Mouse (Mus musculus): ENCODE measurements around the gene D630045J12Rik.

D630045J12Rik gene

DNA sequence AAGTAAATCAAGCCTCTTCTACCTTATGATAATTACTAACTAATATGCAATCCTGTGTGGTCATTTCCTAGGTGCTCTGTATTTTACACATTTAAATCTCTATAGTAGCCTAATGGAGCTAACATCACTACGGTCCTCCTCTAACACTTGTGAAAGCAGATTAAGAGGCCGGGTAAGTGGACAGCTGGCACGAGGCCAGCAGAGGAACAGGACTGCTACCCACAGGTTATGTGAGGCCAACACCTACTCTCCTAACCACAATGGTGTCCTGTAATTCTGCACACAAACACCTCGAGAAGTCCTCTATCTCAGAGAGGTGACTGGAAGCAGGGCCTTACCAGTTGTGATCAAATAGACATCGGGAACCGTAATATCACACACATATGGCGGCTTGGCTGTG lies 59.8 kb downstream of the D630045J12Rik start:
- DNase-seq (ENCODE audit: low spot score in 2 of 2): no peak

GRCm38 (mm10) chr6:38192952-38193351 lies 60.9 kb downstream of the D630045J12Rik start:
- DNase-seq (ENCODE audit: low spot score in 2 of 2): no peak

GRCm38 (mm10) chr6:38186312-38186950 lies 67.4 kb downstream of the D630045J12Rik start:
- DNase-seq (ENCODE audit: low spot score in 2 of 2): no peak

- DNase-seq (ENCODE audit: low spot score in 2 of 2): no peak
Observed at GRCm38 (mm10) chr6:38184791-38185190, 69.0 kb downstream of the D630045J12Rik start.

GRCm38 (mm10) chr6:38181756-38182318 lies 72.0 kb downstream of the D630045J12Rik start:
- DNase-seq (ENCODE audit: low spot score in 2 of 2): no peak

DNA sequence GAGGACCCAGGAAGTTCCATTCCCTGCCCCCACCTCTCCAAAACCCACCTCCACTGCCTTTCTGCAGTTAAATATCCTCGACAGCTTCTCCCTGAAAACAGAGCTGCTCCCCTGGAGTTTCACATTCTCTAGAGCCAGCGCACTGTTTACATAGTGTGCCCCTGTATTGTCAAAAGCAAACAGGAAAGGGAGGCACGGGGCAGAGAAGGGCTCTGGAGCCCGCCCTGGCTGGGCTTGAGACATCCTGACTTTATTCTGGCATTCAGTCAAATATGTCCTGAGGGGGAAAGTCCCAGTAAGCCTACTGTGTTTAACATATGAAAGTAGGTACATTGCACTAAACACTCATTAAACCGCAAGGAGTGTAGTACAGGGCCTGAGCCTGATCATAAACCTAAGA lies 73.1 kb downstream of the D630045J12Rik start:
- no peak for DNase-seq (ENCODE audit: low spot score in 2 of 2)

DNA sequence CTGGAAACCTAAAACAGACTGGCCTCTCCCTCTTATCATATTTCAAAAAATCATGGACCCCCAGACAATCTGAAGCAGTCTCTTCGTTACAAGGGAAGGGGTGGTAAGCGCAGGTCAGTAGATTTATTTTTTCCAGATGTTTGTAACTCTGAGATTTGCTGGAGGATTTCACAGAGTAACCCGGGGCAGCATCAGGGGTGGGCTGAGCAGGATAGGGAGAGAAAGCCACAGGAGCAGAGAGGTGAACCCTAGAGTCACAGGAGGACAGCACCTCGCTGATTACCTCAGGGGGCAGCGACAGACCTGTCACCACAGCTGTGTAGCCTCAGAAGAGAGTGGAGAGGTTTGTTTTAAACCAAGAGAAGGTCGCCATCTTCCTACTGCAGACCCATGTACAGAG lies 88.4 kb downstream of the D630045J12Rik start:
- DNase-seq (ENCODE audit: low spot score in 2 of 2): no peak

DNA sequence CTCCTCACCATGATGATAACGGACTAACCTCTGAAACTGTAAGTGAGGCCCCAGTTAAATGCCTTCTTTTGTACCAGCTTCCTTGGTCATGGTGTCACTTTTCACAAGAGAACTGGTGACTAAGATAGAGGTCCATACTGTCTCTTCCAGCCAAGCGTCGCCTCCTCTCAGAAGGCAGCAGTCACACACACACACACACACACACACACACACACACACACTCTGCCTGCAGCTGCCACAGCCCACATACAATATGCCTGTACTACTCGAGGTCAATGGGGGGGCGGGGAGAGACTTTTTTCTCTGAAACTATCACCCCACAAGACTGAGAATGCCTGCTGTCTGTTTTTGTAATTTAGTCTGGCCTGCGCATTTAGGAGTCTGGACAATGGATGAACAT lies 89.1 kb downstream of the D630045J12Rik start:
- no peak for DNase-seq (ENCODE audit: low spot score in 2 of 2)

- no peak for DNase-seq (ENCODE audit: low spot score in 2 of 2)
Observed at GRCm38 (mm10) chr6:38162825-38163504, 90.8 kb downstream of the D630045J12Rik start.

DNA sequence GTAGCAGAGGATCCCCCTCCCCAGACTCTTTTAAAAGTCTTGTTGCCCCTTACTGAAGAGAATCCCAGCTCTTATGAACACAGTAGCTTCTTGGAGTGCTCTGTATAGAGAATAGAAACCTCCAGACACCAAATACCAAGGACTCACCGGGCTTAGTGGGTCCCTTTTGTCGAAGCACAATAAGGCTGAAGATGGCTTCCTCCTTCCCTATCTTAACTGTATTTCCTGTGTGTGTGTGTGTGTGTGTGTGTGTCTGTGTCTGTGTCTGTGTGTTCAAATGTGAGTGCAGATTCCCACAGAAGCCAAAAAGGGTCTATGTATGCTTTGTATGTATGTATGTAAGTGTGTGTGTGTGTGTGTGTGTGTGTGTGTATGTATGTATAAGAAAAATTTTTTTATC lies 93.3 kb downstream of the D630045J12Rik start:
- DNase-seq (ENCODE audit: low spot score in 2 of 2): no peak

GRCm38 (mm10) chr6:38160102-38160501 lies 93.7 kb downstream of the D630045J12Rik start:
- DNase-seq (ENCODE audit: low spot score in 2 of 2): peak; percentile 73 to 90

DNA sequence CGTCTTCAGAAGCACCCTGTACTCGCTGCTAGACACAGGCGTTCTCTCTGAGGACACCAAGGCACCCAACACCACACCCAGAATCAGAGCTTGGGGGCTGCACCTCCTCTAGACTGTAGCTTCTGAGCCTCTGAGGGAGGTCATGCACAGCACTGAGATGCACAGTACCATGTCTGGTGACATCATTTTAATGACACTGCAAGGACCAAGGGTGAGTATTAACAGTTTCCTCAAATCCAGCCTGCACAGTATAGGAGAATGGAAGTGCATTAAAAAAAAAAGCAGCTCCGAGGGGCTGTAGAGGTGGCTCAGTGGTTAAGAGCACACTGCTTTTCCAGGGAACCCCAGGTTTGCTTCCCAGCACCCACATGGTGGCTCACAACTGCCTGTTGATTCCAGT lies 94.2 kb downstream of the D630045J12Rik start:
- no peak for DNase-seq (ENCODE audit: low spot score in 2 of 2)

- DNase-seq (ENCODE audit: low spot score in 2 of 2): no peak
Observed at GRCm38 (mm10) chr6:38157925-38158324, 95.9 kb downstream of the D630045J12Rik start.

GRCm38 (mm10) chr6:38156204-38156603 lies 97.6 kb downstream of the D630045J12Rik start:
- DNase-seq (ENCODE audit: low spot score in 2 of 2): no peak

GRCm38 (mm10) chr6:38152305-38152704 lies 101.5 kb downstream of the D630045J12Rik start:
- DNase-seq (ENCODE audit: low spot score in 2 of 2): no peak

DNA sequence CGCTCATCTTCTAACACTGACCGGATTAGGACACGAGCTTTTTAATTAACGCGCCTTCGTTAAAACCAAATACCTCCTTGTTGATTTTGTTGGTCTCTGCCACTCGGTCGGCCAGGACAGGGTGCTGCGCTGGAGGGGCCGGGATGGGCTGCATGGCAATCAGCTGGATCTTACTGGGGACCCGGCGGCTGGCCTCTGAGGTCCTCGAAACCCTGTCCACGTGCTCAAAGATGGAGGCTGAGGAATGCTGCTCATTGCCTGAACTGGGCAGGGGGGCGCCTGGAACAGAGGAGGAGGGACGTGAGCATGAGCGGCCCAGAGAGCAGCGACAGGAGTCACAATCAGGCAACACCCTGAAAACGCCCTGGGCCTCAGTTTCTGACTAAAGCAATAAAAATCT lies 104.3 kb downstream of the D630045J12Rik start:
- DNase-seq (ENCODE audit: low spot score in 2 of 2): no peak

GRCm38 (mm10) chr6:38148626-38149025 lies 105.2 kb downstream of the D630045J12Rik start:
- no peak for DNase-seq (ENCODE audit: low spot score in 2 of 2)

DNA sequence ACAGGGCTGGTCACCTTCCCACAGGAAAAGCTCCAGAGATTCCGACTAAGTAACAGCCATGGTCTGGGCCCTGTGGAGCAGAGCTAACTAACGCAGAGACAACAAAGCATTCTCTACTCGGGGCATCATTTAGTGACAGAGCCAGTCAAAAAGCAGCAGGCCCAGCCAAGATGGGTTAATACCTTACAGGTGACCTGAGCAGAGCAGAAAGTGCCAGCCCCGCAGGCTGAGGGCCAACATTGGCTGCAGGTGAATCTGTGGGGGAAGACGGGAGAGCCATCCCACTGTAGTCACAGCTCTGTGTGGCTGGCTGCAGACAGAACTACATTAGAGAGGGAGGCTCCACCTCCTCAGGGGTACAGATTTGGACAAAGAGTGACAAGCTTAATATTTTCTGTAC lies 106.5 kb downstream of the D630045J12Rik start:
- DNase-seq (ENCODE audit: low spot score in 2 of 2): no peak

- no peak for DNase-seq (ENCODE audit: low spot score in 2 of 2)
Observed at GRCm38 (mm10) chr6:38145463-38146065, 108.2 kb downstream of the D630045J12Rik start.

- DNase-seq (ENCODE audit: low spot score in 2 of 2): no peak
Observed at GRCm38 (mm10) chr6:38144161-38144998, 109.4 kb downstream of the D630045J12Rik start.

- no peak for DNase-seq (ENCODE audit: low spot score in 2 of 2)
Observed at GRCm38 (mm10) chr6:38140402-38140801, 113.4 kb downstream of the D630045J12Rik start.

DNA sequence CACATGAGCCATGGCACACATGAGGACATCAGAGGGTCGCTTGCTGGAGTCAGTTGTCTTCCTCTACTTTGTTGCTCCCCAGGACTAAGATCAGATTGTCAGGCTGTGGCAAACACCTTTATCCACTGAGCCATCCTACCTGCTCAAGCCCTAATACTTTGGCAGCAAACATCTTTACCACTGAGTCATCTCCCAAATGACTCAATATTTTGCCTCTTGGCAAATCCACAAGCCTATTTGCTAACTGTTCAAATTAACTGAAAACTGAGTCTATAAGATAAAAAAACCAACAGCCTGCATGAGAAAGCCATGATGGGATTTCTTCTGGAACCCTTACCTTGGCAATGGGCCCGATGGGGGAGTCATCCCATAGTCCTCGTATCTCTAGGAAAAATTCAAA lies 114.7 kb downstream of the D630045J12Rik start:
- no peak for DNase-seq (ENCODE audit: low spot score in 2 of 2)
